Mouse (Mus musculus): Measurements from ENCODE around the gene Dnajb3. TPM values are rescaled to one million over a fixed set of nuclear protein-coding genes. Genes with fewer than 3 reads are reported as not detected.
"Not testable (repeated sequence)": the region's sequence is repeated elsewhere in the genome, so short reads cannot be mapped to it uniquely, and the experiment has no call there.

Dnajb3 gene
- polyA plus RNA-seq, 1 experiment, result 1.3 TPM

DNA sequence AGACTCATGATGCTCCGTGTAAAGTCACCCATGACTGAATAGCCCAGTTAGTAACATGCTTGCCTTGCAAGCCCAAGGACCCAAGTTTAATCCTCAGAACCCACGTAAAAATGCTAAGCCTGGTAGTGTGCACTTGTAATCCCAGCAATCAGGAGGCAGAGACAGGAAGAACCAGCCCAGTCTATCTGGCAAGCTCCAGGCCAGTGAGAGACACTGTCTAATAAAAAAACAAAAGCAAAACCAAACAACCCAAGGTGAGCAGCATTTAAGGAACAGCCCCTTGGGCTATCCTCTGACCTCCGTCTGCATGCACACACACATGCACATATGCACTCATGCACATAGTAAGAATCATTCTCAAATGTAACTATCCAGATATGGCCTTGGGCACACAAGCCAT lies 24.0 kb upstream of the Dnajb3 start:
- no peak for TF ChIP-seq POLR2A (IDR thresholded peaks at IDR 0.05; ENCODE audit: low read depth, low read length)
- Histone ChIP-seq H3K4me1 (ENCODE audit: control insufficient read depth, insufficient read depth, insufficient read length) (no peaks in the 10 kb centered on the region), H3K27me3 (ENCODE audit: control insufficient read depth, insufficient read depth, low read length) (no peaks in the 10 kb centered on the region), H3K4me3 (ENCODE audit: extremely low read depth, insufficient read depth, insufficient read length) (no peak overlapping the region), H3K36me3 (ENCODE audit: control insufficient read depth, insufficient read depth, low read length) (no peaks in the 10 kb centered on the region), H3K27ac (ENCODE audit: insufficient read depth, low read length) (no peak overlapping the region)
- WGBS, result 79% methylated on average over 3 of the region's 3 CpGs
- no peak for DNase-seq (ENCODE audit: low read depth in 1 of 2, low spot score in 2 of 2)

DNA sequence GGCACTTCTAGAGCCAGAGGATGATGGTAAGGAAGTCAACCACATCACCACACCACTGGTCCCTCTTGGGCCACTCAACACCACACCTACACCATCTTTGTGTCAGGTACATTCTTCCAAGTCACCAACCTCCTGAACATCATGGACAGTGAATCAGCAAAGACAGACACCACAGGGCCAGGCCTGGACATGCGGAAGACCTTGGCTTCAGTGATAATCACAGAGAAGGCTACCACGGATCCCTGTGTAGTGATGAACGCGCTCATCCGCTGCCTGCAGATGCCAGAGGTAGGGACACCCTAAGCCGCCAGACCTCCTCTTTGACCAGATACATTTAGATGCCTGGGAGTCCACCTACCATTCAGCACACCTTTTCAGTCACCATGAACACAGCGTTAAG lies 22.5 kb upstream of the Dnajb3 start:
- Histone ChIP-seq H3K27me3 (ENCODE audit: control insufficient read depth, insufficient read depth, low read length) (no peaks in the 10 kb centered on the region), H3K27ac (ENCODE audit: insufficient read depth, low read length) (no peak overlapping the region), H3K36me3 (ENCODE audit: control insufficient read depth, insufficient read depth, low read length) (no peaks in the 10 kb centered on the region), H3K4me1 (ENCODE audit: control insufficient read depth, insufficient read depth, insufficient read length) (no peaks in the 10 kb centered on the region), H3K4me3 (ENCODE audit: extremely low read depth, insufficient read depth, insufficient read length) (no peak overlapping the region)
- DNase-seq (ENCODE audit: low read depth in 1 of 2, low spot score in 2 of 2), result no peak
- TF ChIP-seq CTCF (IDR thresholded peaks at IDR 0.05; ENCODE audit: extremely low read depth, insufficient read depth, insufficient read length, insufficient replicate concordance) (no peak), POLR2A (IDR thresholded peaks at IDR 0.05; ENCODE audit: low read depth, low read length) (no peak)
- 71% methylated on average over 7 of the region's 7 CpGs for WGBS

DNA sequence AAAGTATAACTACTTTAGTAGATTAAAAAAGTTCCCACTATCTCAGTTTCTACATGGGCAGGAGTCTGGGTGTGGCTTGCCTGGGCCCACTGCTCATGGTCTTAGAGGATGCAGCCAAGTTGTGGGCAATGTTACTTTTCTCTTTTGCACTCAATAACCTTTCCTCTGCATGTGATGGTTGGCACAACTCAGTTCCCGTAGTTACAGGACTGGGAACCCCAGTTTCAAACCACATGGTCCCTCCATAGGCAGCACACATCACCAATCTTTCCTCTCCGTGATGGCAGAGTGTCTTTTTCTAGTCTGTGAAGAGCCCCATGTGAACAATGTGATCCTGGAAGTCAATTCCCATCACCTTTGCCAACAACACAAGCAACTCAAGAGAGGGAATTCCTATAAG lies 21.9 kb upstream of the Dnajb3 start:
- DNase-seq (ENCODE audit: low read depth in 1 of 2, low spot score in 2 of 2), result no peak
- no peak overlapping the region for H3K27ac ChIP-seq (ENCODE audit: insufficient read depth, low read length)
- WGBS, result 60% methylated on average over 2 of the region's 2 CpGs
- no peak overlapping the region for H3K4me3 ChIP-seq (ENCODE audit: extremely low read depth, insufficient read depth, insufficient read length)
- H3K36me3 ChIP-seq (ENCODE audit: control insufficient read depth, insufficient read depth, low read length), result no peaks in the 10 kb centered on the region
- no peaks in the 10 kb centered on the region for H3K4me1 ChIP-seq (ENCODE audit: control insufficient read depth, insufficient read depth, insufficient read length)
- no peak for TF ChIP-seq POLR2A (IDR thresholded peaks at IDR 0.05; ENCODE audit: low read depth, low read length)
- TF ChIP-seq CTCF (IDR thresholded peaks at IDR 0.05; ENCODE audit: extremely low read depth, insufficient read depth, insufficient read length, insufficient replicate concordance), result no peak
- no peaks in the 10 kb centered on the region for H3K27me3 ChIP-seq (ENCODE audit: control insufficient read depth, insufficient read depth, low read length)

DNA sequence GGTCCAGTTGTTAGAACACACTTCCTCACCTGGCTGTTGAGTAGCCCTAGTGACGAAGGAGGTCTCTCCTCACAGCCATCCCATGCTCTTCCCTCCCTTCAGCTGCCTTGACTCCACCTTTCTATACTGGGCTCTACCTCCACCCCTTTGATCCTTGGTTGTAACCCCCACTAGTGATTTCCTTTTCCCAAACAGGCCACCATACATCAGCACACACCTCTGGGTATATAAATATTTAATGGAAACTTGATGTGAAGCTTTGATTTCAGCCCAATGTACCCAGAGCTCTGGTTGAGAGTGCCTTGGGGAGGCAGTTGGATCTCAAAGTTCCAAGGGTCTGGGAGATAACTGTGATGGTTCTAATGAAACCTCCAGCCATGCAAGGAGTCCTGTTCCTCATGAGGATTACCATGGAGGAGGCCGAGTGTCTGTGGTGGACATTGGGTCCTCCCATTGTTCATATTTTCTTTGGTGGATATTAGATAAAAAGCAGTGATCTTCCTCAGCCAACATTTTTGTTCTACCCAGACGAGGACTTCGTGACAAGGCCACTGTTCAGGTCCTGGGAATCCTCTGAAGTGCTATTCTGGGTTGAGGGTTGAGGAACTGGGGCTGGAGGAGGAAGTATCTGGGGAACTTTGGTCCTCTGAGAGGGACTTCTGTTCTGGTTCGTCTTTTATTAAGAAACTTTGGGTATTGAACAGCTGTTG lies 21.2 kb upstream of the Dnajb3 start, which contains the start of gene Mroh2a:
TSS of gene Mroh2a (plus strand) at position 317 of the 710 bp plus-strand sequence.
- 48% methylated on average over 5 of the region's 5 CpGs for WGBS
- no peak for TF ChIP-seq CTCF (IDR thresholded peaks at IDR 0.05; ENCODE audit: extremely low read depth, insufficient read depth, insufficient read length, insufficient replicate concordance)
- no peak within 1 kb of the TSS for H3K27ac ChIP-seq (ENCODE audit: insufficient read depth, low read length)
- no peaks in the 10 kb centered on the region for H3K4me1 ChIP-seq (ENCODE audit: control insufficient read depth, insufficient read depth, insufficient read length)
- DNase-seq (ENCODE audit: low read depth in 1 of 2, low spot score in 2 of 2), result no peak
- no peaks in the 10 kb centered on the region for H3K36me3 ChIP-seq (ENCODE audit: control insufficient read depth, insufficient read depth, low read length)
- H3K27me3 ChIP-seq (ENCODE audit: control insufficient read depth, insufficient read depth, low read length), result no peaks in the 10 kb centered on the region
- no peak within 1 kb of the TSS for H3K4me3 ChIP-seq (ENCODE audit: extremely low read depth, insufficient read depth, insufficient read length)

DNA sequence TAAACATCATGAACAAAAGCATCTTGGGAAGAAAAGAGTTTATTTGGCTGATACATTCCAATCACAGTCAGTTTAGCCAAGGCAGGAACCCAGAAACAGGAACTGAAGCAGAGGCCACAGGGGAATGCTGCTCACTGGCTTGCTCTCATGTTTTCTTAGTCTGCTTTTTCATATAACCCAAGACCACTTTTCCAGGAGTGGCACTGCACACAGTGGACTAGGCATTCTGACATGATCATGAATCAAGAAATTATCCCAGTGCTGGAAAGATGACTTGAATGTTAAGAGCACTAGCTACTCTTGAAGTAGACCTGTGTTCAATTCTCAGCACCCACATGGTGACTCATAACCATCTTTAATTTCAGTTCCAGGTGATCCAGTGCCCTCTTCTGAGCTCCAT lies 20.2 kb upstream of the Dnajb3 start:
- Histone ChIP-seq H3K4me3 (ENCODE audit: extremely low read depth, insufficient read depth, insufficient read length) (no peak overlapping the region), H3K27me3 (ENCODE audit: control insufficient read depth, insufficient read depth, low read length) (no peaks in the 10 kb centered on the region), H3K27ac (ENCODE audit: insufficient read depth, low read length) (no peak overlapping the region), H3K36me3 (ENCODE audit: control insufficient read depth, insufficient read depth, low read length) (no peaks in the 10 kb centered on the region), H3K4me1 (ENCODE audit: control insufficient read depth, insufficient read depth, insufficient read length) (no peaks in the 10 kb centered on the region)
- TF ChIP-seq CTCF (IDR thresholded peaks at IDR 0.05; ENCODE audit: extremely low read depth, insufficient read depth, insufficient read length, insufficient replicate concordance), result no peak
- no peak for TF ChIP-seq POLR2A (IDR thresholded peaks at IDR 0.05; ENCODE audit: low read depth, low read length)
- DNase-seq (ENCODE audit: low read depth in 1 of 2, low spot score in 2 of 2), result no peak

DNA sequence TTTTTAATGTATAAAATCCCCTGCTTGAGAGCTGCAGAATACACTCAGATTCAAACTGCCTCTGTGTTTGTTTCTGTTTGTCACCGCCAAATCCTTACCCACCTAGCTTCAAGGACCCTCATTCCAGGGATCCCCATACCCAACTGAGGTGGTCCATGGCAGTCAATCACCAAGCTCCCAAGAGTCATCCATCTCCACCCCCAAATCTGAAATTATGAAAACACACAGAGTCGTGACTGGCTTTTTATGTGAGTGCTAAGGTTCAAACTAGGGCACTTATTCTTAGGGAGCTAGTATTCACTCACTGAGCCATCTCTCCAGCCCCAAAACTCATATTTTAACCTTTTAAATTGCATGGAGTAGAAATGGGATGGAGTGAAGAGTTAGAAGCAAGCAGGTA lies 19.7 kb upstream of the Dnajb3 start:
- not testable (repeated sequence) for H3K27me3 ChIP-seq (ENCODE audit: control insufficient read depth, insufficient read depth, low read length); H3K27ac ChIP-seq (ENCODE audit: insufficient read depth, low read length); DNase-seq (ENCODE audit: low read depth in 1 of 2, low spot score in 2 of 2); H3K4me3 ChIP-seq (ENCODE audit: extremely low read depth, insufficient read depth, insufficient read length); H3K36me3 ChIP-seq (ENCODE audit: control insufficient read depth, insufficient read depth, low read length); H3K4me1 ChIP-seq (ENCODE audit: control insufficient read depth, insufficient read depth, insufficient read length)
- WGBS, result 37% methylated on average over 2 of the region's 2 CpGs

DNA sequence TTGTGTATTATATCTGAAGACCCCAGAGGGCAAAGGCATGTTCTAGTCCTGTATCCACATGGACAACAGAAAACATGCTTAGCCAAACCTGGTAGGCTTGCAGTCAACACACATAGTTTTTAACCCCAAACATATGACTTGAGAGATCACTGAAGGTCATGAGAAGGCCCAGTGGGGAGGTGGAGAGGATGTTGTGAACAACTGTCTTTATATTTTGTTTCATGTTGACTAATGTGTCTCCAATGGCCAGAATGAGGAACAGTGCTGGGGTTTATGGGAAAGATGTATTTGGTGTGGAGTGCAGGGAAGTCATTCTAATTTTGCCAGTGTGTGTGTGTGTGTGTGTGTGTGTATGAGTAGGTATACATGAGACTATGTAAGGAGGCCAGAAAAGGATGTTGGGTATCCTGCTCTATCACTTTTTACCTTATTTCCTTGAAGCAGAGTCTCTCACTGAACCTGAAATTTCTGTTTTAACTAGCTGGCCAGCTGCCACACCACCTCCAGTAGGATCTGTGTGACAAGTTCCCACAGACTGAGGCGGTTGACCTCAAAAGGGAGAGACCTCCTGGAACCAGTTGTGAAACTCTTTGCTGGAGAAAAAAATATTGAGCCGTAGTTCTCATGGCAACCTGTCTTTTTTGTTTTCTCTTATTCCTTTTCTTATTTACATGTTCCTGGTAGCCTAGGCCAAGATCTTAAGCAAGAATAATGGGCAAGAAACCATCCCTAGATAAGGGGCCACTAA lies 18.6 kb upstream of the Dnajb3 start:
- no peak for DNase-seq (ENCODE audit: low read depth in 1 of 2, low spot score in 2 of 2)
- WGBS, result 67% methylated on average over 2 of the region's 2 CpGs

More for the DNA sequence above, 18.6 kb upstream of the Dnajb3 start:
- TF ChIP-seq POLR2A (IDR thresholded peaks at IDR 0.05; ENCODE audit: low read depth, low read length) (no peak), CTCF (IDR thresholded peaks at IDR 0.05; ENCODE audit: extremely low read depth, insufficient read depth, insufficient read length, insufficient replicate concordance) (no peak)
- Histone ChIP-seq H3K27ac (ENCODE audit: insufficient read depth, low read length) (no peak overlapping the region), H3K36me3 (ENCODE audit: control insufficient read depth, insufficient read depth, low read length) (no peaks in the 10 kb centered on the region), H3K4me1 (ENCODE audit: control insufficient read depth, insufficient read depth, insufficient read length) (no peaks in the 10 kb centered on the region), H3K4me3 (ENCODE audit: extremely low read depth, insufficient read depth, insufficient read length) (no peak overlapping the region), H3K27me3 (ENCODE audit: control insufficient read depth, insufficient read depth, low read length) (no peaks in the 10 kb centered on the region)

Measured in spleen, adult 2 months (tissue).